Mouse (Mus musculus): ENCODE results near the gene Dctpp1. TPM values are rescaled to one million over a fixed set of nuclear protein-coding genes. Genes with fewer than 3 reads are reported as not detected.

Dctpp1 gene
- polyA plus RNA-seq (2017; shearing (Covaris generic)), result 10 to 100 TPM; 39.7 to 50.1 TPM

DNA sequence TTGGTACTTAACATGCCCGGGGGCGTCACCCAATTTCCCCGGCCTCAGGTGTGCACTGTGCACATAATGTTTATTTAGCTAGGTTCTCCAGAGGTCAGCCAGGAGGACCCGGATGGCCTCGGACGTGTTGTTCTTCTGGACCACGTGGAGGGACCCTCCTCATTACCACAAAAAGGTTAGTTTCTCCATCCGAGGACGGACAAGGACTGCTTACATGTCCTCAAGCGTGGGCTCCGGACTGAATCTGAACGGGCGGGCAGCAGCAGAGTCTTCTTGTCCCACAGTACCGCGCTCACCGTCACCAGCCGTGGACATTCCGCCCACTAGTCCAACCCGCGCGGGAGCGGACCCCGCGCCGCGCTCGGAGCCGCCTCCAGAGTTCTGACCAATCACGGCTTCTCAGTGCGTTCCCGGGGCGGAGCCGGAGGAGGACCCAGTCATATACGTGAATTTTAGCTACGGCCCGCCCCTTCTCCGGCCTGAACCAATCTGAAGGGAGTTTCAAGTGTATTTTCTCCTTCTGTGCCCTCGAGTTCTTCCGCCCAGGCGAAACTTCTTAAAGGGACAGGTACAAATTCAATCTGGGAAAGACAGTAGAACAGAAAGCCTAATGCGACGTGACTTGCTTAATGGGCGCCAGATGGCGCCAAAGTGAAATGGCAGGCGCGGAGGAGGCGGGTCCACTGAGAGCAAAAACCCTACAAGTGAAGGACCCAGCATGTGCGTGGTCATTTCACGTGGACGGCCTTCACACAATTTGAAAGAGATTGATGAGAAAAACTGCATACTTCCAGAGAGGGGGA, at the start of gene Dctpp1:
TSS of gene Dctpp1 (minus strand) at position 401 of the 803 bp plus-strand sequence.
- peak; percentile 98 for ATAC-seq

GRCm38 (mm10) chr7:127309951-127310350, 49.4 kb upstream of the Dctpp1 start:
- no peak for ATAC-seq

DNA sequence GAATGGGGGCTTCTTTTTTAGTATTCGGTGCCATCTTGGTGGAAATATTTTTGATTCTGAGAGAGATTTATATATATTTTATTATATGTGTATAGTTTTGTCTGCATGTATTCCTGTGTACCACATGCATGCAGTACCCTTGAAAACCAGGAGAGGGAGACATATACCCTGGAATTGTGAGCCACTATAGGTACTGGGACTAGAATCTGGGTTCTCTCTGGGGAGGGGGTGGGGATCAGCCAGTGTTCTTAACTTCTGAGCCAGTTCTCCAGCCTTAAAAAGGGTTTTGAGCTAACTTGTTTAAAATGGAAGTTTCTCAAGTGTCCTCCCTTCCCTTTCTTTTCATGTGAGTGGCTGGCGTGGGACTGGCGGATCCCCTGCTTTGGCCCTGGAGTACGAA, 48.4 kb upstream of the Dctpp1 start:
- ATAC-seq, result peak; percentile 51

GRCm38 (mm10) chr7:127308431-127308830, 47.9 kb upstream of the Dctpp1 start:
- ATAC-seq, result no peak

GRCm38 (mm10) chr7:127297586-127298193, 37.2 kb upstream of the Dctpp1 start:
- ATAC-seq, result peak; percentile 49

GRCm38 (mm10) chr7:127296786-127297555, 36.5 kb upstream of the Dctpp1 start:
- ATAC-seq, result no peak

- peak; percentile 87 for ATAC-seq
These were observed 35.6 kb upstream of the Dctpp1 start, which contains the start of gene Itgal for GRCm38 (mm10) chr7:127296098-127296497. Itgal (plus strand) TSS chr7:127296260.

GRCm38 (mm10) chr7:127290142-127290541, 29.6 kb upstream of the Dctpp1 start:
- no peak for ATAC-seq

DNA sequence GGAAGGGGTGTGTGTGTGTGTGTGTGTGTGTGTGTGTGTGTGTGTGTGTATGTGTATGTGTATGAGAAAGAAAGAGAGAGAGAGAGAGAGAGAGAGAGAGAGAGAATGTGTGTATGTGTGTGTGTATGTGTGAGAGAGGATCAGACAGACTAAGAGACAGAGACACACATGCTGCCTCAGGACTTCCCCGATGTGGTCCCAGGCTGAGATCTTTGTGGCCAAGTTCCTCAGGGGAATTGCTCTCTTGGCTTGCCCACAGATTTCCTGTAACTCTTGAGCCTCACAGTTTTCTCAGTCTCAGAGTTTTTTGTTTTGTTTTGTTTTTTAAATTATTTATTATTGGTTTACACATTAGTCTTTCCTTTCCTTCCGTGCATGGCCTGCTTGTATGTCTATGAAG, 28.8 kb upstream of the Dctpp1 start:
- ATAC-seq, result no peak

- ATAC-seq, result peak; percentile 79
These were observed 27.4 kb upstream of the Dctpp1 start for GRCm38 (mm10) chr7:127287940-127288339.

- peak; percentile 84 for ATAC-seq
These were observed 24.6 kb upstream of the Dctpp1 start for GRCm38 (mm10) chr7:127285154-127285553.

DNA sequence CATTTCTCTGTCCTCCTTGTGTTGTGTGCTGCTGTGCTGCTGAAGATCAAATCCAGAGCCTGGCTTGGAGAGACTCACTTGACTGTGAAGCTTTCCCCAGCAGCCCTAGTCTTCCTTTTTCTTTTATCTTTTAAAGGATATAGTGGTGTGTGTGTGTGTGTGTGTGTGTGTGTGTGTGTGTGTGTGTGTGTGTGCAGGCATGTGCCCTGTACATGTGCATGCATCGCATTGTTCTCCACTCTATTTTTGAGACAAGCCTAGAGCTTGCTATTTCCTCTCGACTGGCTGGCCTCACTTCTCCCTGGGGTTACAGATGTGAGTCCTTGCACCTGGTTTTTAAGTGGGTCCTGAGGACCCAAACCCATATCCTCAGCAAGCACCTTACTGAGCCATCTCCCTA, 21.7 kb upstream of the Dctpp1 start:
- no peak for ATAC-seq

DNA sequence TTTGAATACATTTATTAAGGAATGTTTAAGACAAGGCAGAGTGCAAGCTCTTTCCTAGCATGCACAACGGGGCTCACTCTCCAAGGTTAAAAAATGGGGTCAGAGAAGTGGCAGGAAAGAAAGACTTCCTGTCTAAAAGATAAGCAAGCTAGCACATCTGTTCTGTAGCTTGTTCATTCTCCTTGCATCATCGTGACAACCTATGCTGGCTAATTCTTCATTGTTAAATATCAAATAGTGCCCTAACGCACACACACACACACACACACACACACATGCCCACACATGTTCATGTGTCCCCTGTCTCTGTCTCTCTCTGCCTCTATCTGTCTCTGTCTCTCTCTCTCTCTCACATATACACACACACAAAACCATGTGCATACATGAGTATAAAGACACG, 20.6 kb upstream of the Dctpp1 start:
- peak; percentile 29 for ATAC-seq

DNA sequence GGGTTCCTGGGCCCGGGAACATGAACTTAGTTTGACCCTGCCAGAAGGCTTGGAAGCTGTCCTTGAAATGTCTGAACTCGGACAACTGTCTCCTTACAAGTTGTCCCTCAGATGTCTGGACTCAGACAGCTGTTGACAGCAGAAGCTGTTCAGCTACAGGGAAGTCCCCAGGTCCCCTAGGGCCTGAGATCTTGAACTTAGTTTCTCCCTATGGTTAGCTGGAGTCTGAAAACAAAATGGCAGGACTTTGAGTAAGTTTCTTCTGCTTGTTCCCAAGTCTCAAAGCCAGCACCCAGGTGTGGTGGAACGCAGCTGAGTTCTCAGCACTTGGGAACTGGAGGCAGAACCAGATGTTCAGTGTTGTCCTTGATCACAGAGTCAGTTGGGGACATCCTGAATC, 19.6 kb upstream of the Dctpp1 start:
- no peak for ATAC-seq

DNA sequence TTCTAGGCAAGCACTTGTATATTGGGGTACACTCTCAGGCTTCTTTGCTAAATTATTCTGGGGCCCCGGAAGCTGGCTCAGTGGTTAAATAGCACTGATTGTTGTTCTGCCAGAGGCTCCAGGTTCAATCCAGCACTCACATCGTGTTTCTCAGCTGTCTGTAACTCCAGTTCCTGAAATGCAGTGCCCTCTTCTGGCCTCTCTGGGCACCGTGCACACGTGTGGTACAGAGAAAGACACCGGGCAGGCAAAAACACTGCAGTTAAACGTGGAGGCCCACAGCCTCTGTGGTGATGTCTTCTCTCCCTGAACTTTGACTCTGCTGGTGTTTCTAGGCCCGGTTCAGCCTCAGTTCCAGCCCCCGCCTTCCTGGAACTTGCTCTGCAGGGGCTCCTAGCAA, 17.8 kb upstream of the Dctpp1 start:
- peak; percentile 58 for ATAC-seq

GRCm38 (mm10) chr7:127276519-127276961, 16.0 kb upstream of the Dctpp1 start:
- no peak for ATAC-seq

DNA sequence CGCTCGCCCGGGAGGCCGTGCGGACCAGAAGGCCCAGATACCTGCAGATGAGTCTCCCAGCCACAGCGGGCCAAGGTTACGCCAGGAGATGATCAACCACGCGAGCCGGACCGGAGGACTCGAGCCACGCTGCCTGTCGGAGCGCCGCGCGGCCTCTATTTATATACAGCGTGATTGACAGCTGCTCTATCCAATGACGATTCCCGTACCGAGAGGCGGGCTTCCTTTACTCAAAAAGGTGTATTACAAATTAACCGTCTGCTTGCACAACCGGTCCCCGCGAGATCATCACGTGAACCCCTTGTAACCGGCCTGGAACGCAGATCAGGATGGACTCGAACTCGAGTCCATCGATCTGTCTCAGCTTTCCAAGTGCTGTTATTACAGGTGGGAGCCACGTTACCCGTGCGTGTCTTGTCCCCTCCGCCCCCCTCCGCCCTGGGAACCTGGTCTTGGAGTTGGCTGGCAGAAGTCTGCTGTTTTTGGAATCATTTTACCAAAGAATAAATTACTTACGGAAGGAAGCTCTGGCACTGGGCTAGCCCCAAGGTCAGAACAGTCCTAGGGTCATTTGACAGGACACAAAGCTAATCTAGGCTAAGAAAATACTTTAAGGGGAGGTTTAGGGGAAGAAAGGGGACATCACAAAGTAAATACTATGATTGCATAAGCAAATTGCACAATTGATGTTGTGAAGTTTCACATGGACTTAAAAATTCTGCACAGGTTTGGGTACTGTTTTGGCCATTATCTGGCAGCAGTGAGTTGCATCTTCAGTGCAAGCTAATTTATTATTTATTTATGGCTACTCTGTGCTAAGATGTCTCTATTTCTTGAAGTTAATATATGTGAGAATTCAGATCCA, 13.6 kb upstream of the Dctpp1 start, which contains the start of gene Sephs2:
TSS of gene Sephs2 (minus strand) at position 131 of the 865 bp plus-strand sequence.
- peak; percentile 96 for ATAC-seq

DNA sequence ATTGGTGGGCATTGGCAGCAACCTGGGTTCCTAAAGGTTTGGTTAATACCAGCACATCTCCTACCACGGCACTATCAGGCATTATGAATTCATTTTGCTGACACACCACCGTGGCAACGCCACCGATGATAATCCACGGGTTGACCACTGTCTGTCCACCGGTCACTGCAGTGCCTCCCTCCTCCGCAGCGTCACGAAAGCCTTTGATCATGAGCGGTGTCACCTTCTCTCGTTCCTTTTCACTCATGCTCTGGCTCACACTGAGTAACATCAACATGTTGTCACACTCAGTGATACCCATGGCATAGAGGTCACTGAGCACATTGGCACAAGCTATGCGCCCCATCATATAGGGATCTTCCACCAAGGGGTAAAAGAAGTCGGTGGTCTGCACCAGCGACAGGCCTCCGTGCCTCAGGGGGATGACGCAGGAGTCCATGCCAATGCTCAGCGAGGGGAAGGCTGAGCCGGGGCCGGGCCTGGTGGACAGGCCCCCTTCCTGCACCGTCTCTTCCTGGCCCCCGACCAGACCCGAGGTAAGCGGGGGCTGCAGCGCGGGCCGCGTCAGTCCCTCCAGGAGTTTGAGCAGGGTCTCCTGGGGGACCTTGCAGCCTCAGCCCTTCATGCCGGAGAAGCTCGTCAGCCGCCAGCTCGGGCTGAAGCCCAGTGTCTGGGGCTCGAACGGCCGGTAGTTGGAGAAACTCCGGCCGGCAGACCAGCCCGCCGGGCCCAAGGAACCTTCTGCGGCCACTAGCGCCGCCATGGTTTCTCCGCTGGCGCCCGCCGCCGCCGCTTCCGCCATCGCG, 12.8 kb upstream of the Dctpp1 start:
- ATAC-seq, result peak; percentile 27

DNA sequence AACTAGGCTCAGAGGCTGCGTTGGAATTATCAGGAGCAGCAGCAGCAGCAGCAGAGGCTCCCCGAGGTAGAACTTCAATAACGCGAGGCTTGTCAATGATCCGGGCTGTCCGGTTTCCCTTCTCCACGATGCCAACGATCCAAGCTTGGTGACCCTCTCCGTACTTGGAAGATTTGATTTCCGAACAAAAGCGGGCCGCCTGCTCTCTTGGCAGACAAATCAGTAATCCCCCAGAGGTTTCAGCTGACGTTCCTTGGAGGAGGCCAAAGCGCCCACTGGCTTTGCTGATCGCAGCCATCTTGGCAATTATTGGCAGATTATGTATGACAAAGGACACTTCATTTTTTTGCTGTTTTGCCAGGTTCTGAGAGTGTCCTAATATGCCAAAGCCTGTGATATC, 12.1 kb upstream of the Dctpp1 start:
- no peak for ATAC-seq

DNA sequence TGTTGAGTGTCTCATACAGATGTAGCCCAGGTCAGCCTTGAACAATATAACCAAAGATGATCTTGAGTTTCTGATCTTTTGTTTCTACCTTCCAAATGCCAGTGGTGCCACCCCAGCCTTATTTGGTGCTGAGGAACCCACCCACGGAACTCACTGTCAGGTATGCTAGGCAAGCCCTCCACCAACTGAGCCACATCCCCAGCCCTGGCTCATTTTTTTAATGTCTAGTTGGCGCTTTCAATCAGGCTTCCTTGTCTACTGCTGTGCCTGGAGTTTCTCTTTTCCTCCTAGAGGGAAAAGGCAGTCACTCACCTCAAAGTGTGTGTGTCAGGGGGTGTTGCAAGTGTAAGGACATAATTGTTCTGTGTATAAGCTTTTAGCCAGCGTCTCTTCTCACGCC, 10.6 kb upstream of the Dctpp1 start:
- no peak for ATAC-seq

DNA sequence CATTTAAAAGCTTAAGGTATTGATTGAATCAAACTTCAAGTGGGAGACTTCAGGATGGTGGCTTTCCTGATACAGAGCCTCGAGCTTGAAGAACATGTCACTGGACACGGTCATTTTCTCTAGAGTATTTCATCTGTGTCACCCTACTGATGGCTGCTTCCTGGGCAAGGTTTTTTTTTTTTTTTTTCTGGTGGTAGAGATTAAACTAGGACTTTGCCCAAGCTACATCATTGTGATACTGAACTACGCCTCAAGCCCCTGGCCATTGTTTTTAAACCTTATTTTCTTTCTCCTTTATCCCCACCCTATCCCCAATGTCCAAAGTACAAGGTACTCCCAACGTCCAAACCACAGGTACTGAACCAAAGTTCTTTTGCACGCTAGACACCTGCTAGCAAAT, 10.2 kb upstream of the Dctpp1 start:
- no peak for ATAC-seq
